Mouse (Mus musculus) forelimb bud, embryonic 11.5 days (tissue): ENCODE measurements at regions not wholly inside any gene's neighbourhood (a gene's known extent, or its start where the extent isn't known, plus 50 kb on each side); places are given as distances from the start of the nearest gene placed in this dataset.
A peak's percentile ranks its signal among the peaks of the same experiment; 100 is the strongest.

Experiments
- DNase-seq: peaks from one replicate; pipeline ENCODE4 v3.0.0-alpha.2; 2012; ENCODE audit warnings: low read depth, low spot score

GRCm38 (mm10) chr7:96081676-96082075 lies 89.4 kb upstream of the Tenm4 start:
- DNase-seq, result no peak

- no peak for DNase-seq
Measured at GRCm38 (mm10) chr7:96095185-96095584, 75.9 kb upstream of the Tenm4 start.

GRCm38 (mm10) chr7:96095752-96096151 lies 75.3 kb upstream of the Tenm4 start:
- no peak for DNase-seq

GRCm38 (mm10) chr7:96098686-96099376 lies 72.2 kb upstream of the Tenm4 start:
- no peak for DNase-seq

GRCm38 (mm10) chr7:96102727-96103126 lies 68.3 kb upstream of the Tenm4 start:
- DNase-seq, result peak; percentile 36

GRCm38 (mm10) chr7:96108768-96109167 lies 62.3 kb upstream of the Tenm4 start:
- no peak for DNase-seq

GRCm38 (mm10) chr7:96120142-96120541 lies 50.9 kb upstream of the Tenm4 start:
- no peak for DNase-seq
